Mouse (Mus musculus) small intestine, adult 2 months (tissue): ENCODE results near the gene Adam33.

ENCODE experiments used
- CTCF ChIP-seq: fragments of 200-500 bp; IDR thresholded peaks from 2 replicates; pipeline ENCODE4 v1.5.1; 2012; ENCODE audit warnings: low read depth, mild to moderate bottlenecking, control low read depth, inconsistent platforms, low read length, moderate library complexity, mixed read lengths; ENCODE audit not compliant: insufficient replicate concordance, insufficient read length; ENCODE audit errors: extremely low read depth
- POLR2A ChIP-seq: fragments of 200-500 bp; IDR thresholded peaks from 2 replicates; pipeline ENCODE4 v1.6.1; 2012; ENCODE audit warnings: low read depth, mild to moderate bottlenecking, control low read depth, inconsistent platforms, low read length, moderate library complexity

DNA sequence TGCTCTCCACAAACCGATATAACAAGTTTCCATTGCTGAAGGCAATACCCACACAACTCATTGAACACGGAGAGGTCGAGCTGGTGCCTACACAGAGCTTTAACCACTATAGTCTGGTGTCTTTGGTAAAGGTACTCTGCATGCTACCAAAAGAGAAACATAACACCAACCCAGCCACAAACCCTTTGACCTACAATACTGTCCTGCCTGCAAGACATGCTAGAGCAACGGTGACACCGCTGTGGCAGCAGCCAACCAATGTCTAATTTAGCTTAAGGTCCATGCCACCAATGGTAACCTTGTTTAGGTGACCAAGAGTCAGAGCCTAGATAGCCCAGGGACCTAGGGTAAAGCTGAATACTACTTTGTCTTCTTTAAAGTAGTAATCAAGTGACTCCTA lies 30.0 kb upstream of the Adam33 start:
- TF ChIP-seq POLR2A: no peak
- no peak for TF ChIP-seq CTCF
